Mouse (Mus musculus): ENCODE measurements around the gene Hoxa7.

Gene Hoxa7

GRCm38 (mm10) chr6:52180213-52180710 lies 41.4 kb downstream of the Hoxa7 start:
- TF ChIP-seq GATA4 (IDR thresholded peaks at IDR 0.05; ENCODE audit: insufficient replicate concordance, low read length), result no peak

DNA sequence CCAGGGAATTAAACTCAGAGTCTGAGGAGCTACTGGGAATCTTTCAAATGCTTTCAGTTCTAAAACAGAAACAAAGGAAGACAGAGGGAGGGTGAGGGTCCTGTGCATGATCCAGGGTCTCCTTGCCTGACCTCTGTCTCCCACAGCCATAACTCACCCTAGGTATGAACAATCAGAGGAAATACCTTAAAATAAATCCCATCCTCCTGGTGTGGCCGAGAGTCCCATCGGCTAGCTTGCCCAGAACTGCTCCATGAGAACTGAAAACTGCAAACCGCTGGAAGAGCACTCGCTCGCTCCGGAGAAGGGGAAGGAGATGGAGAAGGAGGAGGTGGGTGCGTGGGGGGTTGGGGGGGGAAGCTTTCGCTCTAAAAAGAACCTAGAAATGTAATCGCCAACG lies 42.0 kb downstream of the Hoxa7 start:
- TF ChIP-seq GATA4 (IDR thresholded peaks at IDR 0.05; ENCODE audit: insufficient replicate concordance, low read length), result no peak

DNA sequence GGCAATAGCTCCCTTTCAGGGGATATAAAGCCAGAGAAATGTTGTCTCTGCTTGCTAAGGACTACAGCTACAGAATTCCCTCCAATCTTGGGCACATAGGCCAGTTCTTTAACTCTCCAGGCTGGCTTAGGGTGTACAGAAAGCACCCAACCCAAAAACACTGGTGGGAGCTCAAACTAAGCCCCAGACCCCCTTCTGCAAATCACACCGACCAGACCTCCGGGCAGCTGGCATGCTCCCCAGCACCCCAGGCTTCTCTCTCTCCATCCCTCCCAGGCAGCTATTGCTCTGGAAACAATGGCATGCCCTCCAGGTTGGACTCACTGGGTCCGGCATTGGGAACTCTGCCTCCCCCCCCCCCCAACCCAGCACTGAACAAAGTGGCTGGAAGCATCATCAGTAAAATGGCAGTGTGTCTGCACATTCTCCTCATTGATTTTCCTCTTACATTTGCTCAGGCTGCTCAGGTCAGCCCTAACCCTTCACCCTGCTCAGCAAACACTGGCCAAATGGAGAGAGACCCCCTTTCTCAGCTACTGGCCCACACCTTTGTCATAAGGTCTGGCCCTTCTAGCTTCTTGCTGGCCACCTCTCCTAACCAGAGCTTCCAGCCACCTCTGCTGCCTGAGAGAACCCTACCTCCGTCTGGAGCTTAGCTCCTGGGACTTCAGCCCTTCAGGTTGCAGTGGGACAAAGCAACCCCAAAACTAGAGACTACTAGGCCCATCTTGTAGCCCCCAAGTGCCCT lies 42.6 kb downstream of the Hoxa7 start:
- no peak for TF ChIP-seq GATA4 (IDR thresholded peaks at IDR 0.05; ENCODE audit: insufficient replicate concordance, low read length)

DNA sequence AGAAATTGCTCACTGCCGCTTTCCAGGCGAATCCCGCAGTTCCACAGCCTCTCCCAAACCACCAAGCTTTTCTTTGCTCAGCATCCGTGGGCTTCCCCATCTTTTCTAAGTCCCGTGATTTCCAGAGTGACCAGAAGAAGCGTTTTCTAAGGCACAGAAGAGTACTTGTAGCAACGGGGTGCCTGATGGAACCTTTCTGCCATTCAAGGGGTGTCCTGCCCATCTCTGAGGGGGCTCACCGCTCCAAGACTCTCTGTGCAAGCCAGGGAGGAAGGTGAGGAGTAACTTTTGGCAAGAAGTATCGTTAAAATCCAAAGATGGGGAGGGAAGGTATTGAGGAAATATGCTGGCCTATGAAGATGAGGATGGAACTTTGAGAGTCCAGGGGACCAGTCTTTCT lies 43.8 kb downstream of the Hoxa7 start:
- TF ChIP-seq GATA4 (IDR thresholded peaks at IDR 0.05; ENCODE audit: insufficient replicate concordance, low read length), result no peak

DNA sequence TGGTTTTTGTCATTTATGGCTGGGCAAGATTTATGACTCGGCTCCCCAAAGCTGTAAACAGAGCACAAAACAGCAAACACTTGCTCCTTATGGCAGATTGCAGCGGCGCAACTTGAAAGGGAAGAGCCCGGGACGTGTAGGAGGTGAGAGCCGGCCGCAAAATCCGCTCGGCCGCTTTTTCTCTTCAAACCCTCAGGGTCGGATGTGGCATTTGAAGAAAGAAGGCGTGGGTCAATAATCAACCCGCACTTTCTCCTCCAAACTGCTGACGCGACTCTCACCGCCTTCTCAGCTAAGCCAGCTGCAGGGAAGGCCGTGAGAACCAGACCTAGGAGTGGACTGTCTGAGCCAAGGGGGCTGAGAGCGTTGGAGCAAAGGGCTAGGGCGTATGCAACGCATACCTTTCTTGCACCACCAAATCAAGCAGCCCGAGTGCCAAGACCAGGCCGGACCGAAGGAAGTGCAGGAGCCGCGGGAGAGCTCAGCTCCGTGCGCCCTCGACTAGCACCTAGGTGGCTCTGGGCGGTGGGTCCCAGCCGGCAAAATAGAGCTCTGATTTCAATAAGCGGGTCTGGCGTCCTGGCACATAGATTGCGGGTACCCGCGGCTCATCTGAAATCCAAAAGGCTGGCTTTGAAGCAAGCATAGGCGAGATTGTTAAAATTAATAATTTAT lies 44.5 kb downstream of the Hoxa7 start, which contains the start of gene 5730596B20Rik:
5730596B20Rik (plus strand) TSS at position 438 of the 675 bp plus-strand sequence.
- no peak for TF ChIP-seq GATA4 (IDR thresholded peaks at IDR 0.05; ENCODE audit: insufficient replicate concordance, low read length)

- no peak for TF ChIP-seq GATA4 (IDR thresholded peaks at IDR 0.05; ENCODE audit: insufficient replicate concordance, low read length)
Observed at GRCm38 (mm10) chr6:52176391-52176790, 45.3 kb downstream of the Hoxa7 start.

DNA sequence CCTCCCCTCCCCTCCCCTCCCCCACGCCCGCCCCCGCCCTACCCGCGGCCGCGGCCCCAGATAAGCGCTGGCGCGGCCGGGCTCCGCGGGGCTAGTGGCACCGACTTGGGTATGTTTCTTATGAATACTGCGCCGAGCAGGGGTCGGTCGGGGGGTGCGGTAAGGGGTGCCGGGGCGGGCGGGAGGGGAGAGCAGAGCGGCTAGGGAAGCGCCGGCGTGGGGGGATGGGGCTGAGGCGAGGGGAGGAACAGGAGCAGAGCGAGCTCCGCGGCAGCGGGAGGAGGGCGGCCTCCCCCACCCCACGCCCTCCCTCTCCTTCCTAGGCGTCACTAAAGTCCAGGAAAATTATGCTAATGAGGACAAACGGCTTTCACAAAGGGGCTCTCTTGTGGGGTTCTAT lies 45.8 kb downstream of the Hoxa7 start:
- no peak for TF ChIP-seq GATA4 (IDR thresholded peaks at IDR 0.05; ENCODE audit: insufficient replicate concordance, low read length)

GRCm38 (mm10) chr6:52174968-52175751 lies 46.5 kb downstream of the Hoxa7 start:
- peak; percentile 60; the same call in 1 of the 2 replicates for TF ChIP-seq GATA4 (IDR thresholded peaks at IDR 0.05; ENCODE audit: insufficient replicate concordance, low read length)

DNA sequence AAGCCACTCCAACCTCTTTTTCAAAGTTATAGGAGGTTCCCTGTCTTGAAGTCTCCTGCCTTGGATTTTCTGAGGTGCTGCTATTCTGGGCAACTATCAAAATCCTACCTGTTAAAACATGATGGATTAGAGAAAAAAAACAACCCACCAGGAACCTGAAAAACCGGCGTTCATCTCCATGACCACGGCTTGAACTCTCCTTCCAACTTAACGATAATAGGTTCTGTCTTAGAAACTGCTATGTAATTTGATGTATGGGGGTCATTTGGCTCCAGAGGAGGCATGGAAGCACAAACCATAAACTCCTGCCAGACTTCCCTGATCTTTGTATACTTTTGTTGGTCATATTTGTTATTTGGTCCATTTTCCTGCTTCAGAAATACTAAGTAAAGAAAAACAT lies 48.0 kb downstream of the Hoxa7 start:
- no peak for TF ChIP-seq GATA4 (IDR thresholded peaks at IDR 0.05; ENCODE audit: insufficient replicate concordance, low read length)

- no peak for TF ChIP-seq GATA4 (IDR thresholded peaks at IDR 0.05; ENCODE audit: insufficient replicate concordance, low read length)
Observed at GRCm38 (mm10) chr6:52172501-52172900, 49.2 kb downstream of the Hoxa7 start.

DNA sequence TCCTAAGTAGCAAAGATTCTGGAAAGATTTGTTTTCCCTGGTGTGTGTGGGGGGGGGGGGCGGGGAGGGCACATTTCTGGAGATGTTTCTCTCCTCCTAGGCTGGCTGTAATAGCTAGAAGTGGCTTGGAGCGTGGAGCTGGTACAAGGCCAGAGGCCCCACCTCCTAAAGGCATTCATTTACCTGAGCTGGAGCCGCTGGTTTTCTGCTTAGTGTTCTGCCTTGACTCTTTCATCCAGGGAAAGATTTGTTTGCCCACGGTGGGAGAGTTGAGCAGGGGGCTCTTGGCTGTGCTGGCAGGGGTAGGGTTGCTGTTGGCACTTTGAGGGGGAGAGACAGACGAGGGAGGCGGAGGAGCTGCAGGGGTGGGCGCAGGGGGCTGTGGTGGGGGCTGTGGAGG lies 49.7 kb downstream of the Hoxa7 start:
- no peak for TF ChIP-seq GATA4 (IDR thresholded peaks at IDR 0.05; ENCODE audit: insufficient replicate concordance, low read length)

- TF ChIP-seq GATA4 (IDR thresholded peaks at IDR 0.05; ENCODE audit: insufficient replicate concordance, low read length), result no peak
Observed at GRCm38 (mm10) chr6:52171331-52171730, 50.3 kb downstream of the Hoxa7 start.

DNA sequence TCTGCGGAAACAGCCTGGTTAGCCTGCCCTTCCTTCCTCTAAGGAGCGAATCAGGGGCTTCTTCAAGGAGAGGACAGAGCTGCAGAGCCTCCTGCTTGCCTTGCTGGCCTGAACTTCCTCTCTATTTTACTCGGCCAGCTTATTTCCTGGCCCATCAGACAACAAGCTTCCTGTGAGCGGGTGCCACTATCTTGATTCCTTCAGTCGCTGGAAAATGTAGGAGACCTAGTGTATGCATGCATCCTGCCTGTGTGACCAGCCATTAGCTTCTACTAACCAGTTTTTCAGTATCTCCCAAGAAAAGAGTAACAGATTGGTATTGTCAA lies 50.8 kb downstream of the Hoxa7 start:
- TF ChIP-seq GATA4 (IDR thresholded peaks at IDR 0.05; ENCODE audit: insufficient replicate concordance, low read length), result peak; percentile 73; the same call in 1 of the 2 replicates

- no peak for TF ChIP-seq GATA4 (IDR thresholded peaks at IDR 0.05; ENCODE audit: insufficient replicate concordance, low read length)
Observed at GRCm38 (mm10) chr6:52170166-52170897, 51.3 kb downstream of the Hoxa7 start.
